Mouse (Mus musculus) limb, embryonic 10.5 days (tissue): ENCODE measurements around the gene St6galnac3. TPM values are rescaled to one million over a fixed set of nuclear protein-coding genes. Genes with fewer than 3 reads are reported as not detected.

Experiments used
- DNase-seq: peaks from one replicate; pipeline ENCODE4 v3.0.0-alpha.2; 2017; ENCODE audit warnings: low spot score
- H3K27ac ChIP-seq: fragments of 300-500 bp; sonication (generic); 2 replicates; pipeline ENCODE4 v1.5.1; 2016; ENCODE audit warnings: mild to moderate bottlenecking
- H3K27me3 ChIP-seq: fragments of 300-500 bp; sonication (generic); 2 replicates; pipeline ENCODE4 v1.6.1; 2016; ENCODE audit warnings: low read depth, mild to moderate bottlenecking; ENCODE audit not compliant: poor library complexity, severe bottlenecking
- H3K36me3 ChIP-seq: fragments of 300-500 bp; sonication (generic); 2 replicates; pipeline ENCODE4 v1.6.1; 2016; ENCODE audit warnings: mild to moderate bottlenecking, moderate library complexity
- H3K4me1 ChIP-seq: fragments of 300-500 bp; sonication (generic); 2 replicates; pipeline ENCODE4 v1.6.1; 2016
- H3K4me3 ChIP-seq: fragments of 300-500 bp; sonication (generic); 2 replicates; pipeline ENCODE4 v1.5.1; 2016; ENCODE audit warnings: mild to moderate bottlenecking, moderate library complexity
- H3K9me3 ChIP-seq: fragments of 300-500 bp; sonication (generic); replicated peaks from 2 replicates; pipeline ENCODE4 v1.6.1; 2016; ENCODE audit warnings: mild to moderate bottlenecking
- WGBS: fragments of 180-500 bp; shearing (Covaris S2); methylation state at CpG from one replicate; pipeline ENCODE4 v1.1.7; 2016; 5-methylcytosine and 5-hydroxymethylcytosine counted together
- polyA plus RNA-seq: library from polyadenylated mRNA; unstranded; fragments of >200 nt; fragmentation: Nextera tagmentation; extraction: Ambion mirVana; gene quantifications from 2 replicates; pipeline ENCODE4 v1.2.1, GENCODE M21; 2016

St6galnac3 gene
- polyA plus RNA-seq, 1 experiment from 2014 or later, result 53.3 TPM

GRCm38 (mm10) chr3:153748293-153748692 is 23.3 kb upstream of the St6galnac3 start:
- no peaks in the 10 kb centered on the region for H3K9me3 ChIP-seq
- H3K27me3 ChIP-seq, result no peaks in the 10 kb centered on the region
- 88% methylated on average over 3 of the region's 3 CpGs for WGBS
- no peaks in the 10 kb centered on the region for H3K36me3 ChIP-seq
- peaks cover under 1% of the 10 kb centered on the region; the same call in 1 of the 2 replicates for H3K4me1 ChIP-seq
- no peak for DNase-seq
- no peak overlapping the region for H3K27ac ChIP-seq
- no peak overlapping the region for H3K4me3 ChIP-seq

- DNase-seq, result no peak
- H3K9me3 ChIP-seq, result no peaks in the 10 kb centered on the region
- no peak overlapping the region for H3K4me3 ChIP-seq
- no peaks in the 10 kb centered on the region for H3K27me3 ChIP-seq
- H3K27ac ChIP-seq, result no peak overlapping the region
- no peaks in the 10 kb centered on the region for H3K36me3 ChIP-seq
- peaks cover 4% of the 10 kb centered on the region; the same call in 1 of the 2 replicates for H3K4me1 ChIP-seq
- WGBS, result 78% methylated on average over 3 of the region's 3 CpGs
These were observed 20.1 kb upstream of the St6galnac3 start for GRCm38 (mm10) chr3:153745099-153745498.

DNA sequence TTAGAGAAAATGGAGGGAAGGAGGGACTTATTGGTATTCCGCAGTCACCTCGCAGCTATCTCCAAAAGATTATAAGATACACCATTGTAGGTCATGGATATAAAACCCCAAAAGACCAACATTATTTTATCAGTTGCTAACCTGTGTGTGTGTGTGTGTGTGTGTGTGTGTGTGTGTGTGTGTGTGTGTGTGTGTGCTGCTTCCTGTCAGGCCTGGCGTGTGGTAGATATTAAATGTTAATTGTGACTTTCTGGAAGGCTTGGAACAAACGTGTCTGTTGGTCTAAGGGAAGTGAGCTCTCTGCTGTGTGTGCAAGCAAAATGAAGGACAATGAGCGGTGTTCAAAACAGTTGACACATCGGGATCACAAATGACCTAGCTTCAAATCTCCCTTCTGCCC is 19.5 kb upstream of the St6galnac3 start:
- Histone ChIP-seq H3K36me3 (no peaks in the 10 kb centered on the region), H3K27ac (no peak overlapping the region), H3K27me3 (no peaks in the 10 kb centered on the region), H3K9me3 (no peaks in the 10 kb centered on the region), H3K4me3 (no peak overlapping the region), H3K4me1 (peaks cover 4% of the 10 kb centered on the region; the same call in 1 of the 2 replicates)
- whole genome bisulfite sequencing, result 88% methylated on average over 6 of the region's 6 CpGs
- DNase-seq, result no peak

GRCm38 (mm10) chr3:153741800-153742199 is 16.8 kb upstream of the St6galnac3 start:
- Histone ChIP-seq H3K4me3 (no peak overlapping the region), H3K36me3 (no peaks in the 10 kb centered on the region), H3K4me1 (peaks cover 17% of the 10 kb centered on the region), H3K9me3 (no peaks in the 10 kb centered on the region), H3K27me3 (no peaks in the 10 kb centered on the region), H3K27ac (no peak overlapping the region)
- 86% methylated on average over 7 of the region's 7 CpGs for WGBS
- DNase-seq, result no peak

DNA sequence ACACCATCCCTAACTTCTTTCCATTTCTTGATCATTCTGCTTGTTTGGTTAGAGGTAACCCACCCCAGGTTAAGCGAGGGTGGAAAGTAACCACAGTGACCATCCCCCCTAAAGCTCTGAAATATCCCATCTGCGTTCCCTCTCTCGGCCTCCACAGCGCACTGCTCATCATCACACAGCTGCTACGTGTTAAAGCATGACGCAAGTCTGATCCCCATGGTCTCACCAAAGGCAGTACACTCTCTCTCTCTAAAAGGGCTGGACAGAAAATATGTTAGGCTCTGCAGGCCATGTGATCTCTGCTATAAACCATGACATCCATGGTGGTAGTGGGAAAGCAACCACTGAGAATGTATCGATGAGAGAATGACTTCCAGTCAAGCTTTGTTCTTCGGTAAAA is 14.4 kb upstream of the St6galnac3 start:
- H3K4me3 ChIP-seq, result no peak overlapping the region
- H3K36me3 ChIP-seq, result no peaks in the 10 kb centered on the region
- H3K4me1 ChIP-seq, result peaks cover 27% of the 10 kb centered on the region
- WGBS, result 89% methylated on average over 8 of the region's 8 CpGs
- no peaks in the 10 kb centered on the region for H3K9me3 ChIP-seq
- H3K27me3 ChIP-seq, result 0 out of 2 replicates have a peak, but pooled peaks cover 5% of the 10 kb centered on the region
- DNase-seq, result no peak
- H3K27ac ChIP-seq, result no peak overlapping the region

GRCm38 (mm10) chr3:153738421-153738820 is 13.4 kb upstream of the St6galnac3 start:
- no peak overlapping the region for H3K27ac ChIP-seq
- H3K4me3 ChIP-seq, result no peak overlapping the region
- DNase-seq, result no peak
- H3K36me3 ChIP-seq, result no peaks in the 10 kb centered on the region
- 58% methylated on average over 10 of the region's 10 CpGs for WGBS
- H3K27me3 ChIP-seq, result 0 out of 2 replicates have a peak, but pooled peaks cover 5% of the 10 kb centered on the region
- peaks cover 29% of the 10 kb centered on the region for H3K4me1 ChIP-seq
- no peaks in the 10 kb centered on the region for H3K9me3 ChIP-seq

DNA sequence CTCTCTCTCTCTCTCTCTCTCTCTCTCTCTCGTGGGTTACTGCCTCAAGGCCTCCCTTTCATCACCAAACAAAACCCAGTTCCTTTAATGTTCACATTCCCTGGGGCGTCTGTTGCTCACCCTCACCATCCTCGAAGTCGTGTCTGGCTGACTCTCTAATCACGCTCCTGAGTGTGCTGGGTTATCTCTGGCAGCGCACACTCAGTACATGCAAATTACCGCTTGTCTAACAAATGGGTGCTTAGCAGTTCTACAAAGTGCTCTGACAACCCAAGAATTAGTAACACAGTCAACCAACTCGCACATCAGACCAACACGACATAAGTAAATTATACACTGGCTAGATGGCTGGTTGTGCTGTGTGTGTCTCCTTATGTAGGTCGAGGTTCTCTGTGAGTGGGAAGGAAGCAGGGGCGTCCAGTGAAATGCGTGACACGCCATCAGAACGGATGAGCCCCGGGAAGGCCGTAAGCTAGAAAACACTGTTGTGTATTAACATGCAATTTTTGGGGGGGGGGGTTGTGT is 11.8 kb upstream of the St6galnac3 start:
- WGBS, result 76% methylated on average over 16 of the region's 16 CpGs
- Histone ChIP-seq H3K4me3 (no peak overlapping the region), H3K27me3 (0 out of 2 replicates have a peak, but pooled peaks cover 5% of the 10 kb centered on the region), H3K4me1 (peaks cover 25% of the 10 kb centered on the region), H3K9me3 (no peaks in the 10 kb centered on the region), H3K27ac (no peak overlapping the region), H3K36me3 (no peaks in the 10 kb centered on the region)
- no peak for DNase-seq

- 82% methylated on average over 13 of the region's 13 CpGs for WGBS
- H3K27ac ChIP-seq, result no peak overlapping the region
- H3K4me1 ChIP-seq, result peaks cover 25% of the 10 kb centered on the region
- H3K36me3 ChIP-seq, result no peaks in the 10 kb centered on the region
- no peak for DNase-seq
- no peak overlapping the region for H3K4me3 ChIP-seq
- no peaks in the 10 kb centered on the region for H3K9me3 ChIP-seq
- H3K27me3 ChIP-seq, result 0 out of 2 replicates have a peak, but pooled peaks cover 5% of the 10 kb centered on the region
These were observed 11.0 kb upstream of the St6galnac3 start for GRCm38 (mm10) chr3:153735796-153736549.

- Histone ChIP-seq H3K4me1 (peaks cover 25% of the 10 kb centered on the region), H3K9me3 (no peaks in the 10 kb centered on the region)
- 67% methylated on average over 10 of the region's 10 CpGs for WGBS
These were observed 9.8 kb upstream of the St6galnac3 start for GRCm38 (mm10) chr3:153734741-153735140.

DNA sequence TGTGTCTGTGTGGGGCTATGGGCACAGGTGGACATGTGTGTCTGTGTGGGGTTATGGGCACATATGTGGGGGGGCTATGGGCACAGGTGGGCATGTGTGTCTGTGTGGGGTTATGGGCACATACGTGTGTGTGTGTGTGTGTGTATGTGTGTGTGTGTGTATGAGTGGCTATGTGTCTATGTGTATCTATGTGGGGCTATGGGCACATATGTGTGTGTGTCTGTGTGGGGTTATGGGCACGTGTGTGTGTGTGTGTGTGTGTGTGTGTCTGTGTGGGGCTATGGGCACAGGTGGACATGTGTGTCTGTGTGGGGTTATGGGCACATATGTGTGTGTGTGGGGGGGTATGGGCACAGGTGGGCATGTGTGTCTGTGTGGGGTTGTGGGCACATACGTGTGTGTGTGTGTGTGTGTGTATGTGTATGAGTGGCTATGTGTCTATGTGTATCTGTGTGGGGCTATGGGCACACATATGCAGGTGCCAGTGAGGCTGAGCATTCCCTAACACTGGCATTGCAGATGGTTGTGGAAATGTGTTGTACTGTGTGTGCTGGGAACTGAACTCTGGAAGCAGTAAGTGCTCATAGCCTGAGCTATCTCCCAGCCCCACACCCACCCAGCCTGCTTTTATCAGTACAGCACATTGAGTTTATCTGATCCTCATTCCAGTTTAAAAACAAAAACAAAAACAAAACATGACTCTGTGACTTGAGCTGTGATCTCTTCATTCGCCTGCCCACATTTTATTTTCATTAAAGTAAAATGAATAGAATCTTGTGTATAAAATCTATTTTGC is 8.6 kb upstream of the St6galnac3 start:
- 0 out of 2 replicates have a peak, but pooled peaks cover 5% of the 10 kb centered on the region for H3K27me3 ChIP-seq
- 83% methylated on average over 4 of the region's 4 CpGs for WGBS
- H3K9me3 ChIP-seq, result no peaks in the 10 kb centered on the region
- H3K4me1 ChIP-seq, result peaks cover 19% of the 10 kb centered on the region
- DNase-seq, result no peak
- no peak overlapping the region for H3K4me3 ChIP-seq
- 0 out of 2 replicates have a peak overlapping the region, but pooled peaks have one; percentile 1 for H3K27ac ChIP-seq
- no peaks in the 10 kb centered on the region for H3K36me3 ChIP-seq

More at GRCm38 (mm10) chr3:153734741-153735140, 9.8 kb upstream of the St6galnac3 start:
- no peak for DNase-seq
- Histone ChIP-seq H3K27me3 (0 out of 2 replicates have a peak, but pooled peaks cover 5% of the 10 kb centered on the region), H3K36me3 (no peaks in the 10 kb centered on the region), H3K27ac (peak overlapping the region; percentile 10; the same call in 1 of the 2 replicates), H3K4me3 (no peak overlapping the region)

- DNase-seq, result no peak
- 0 out of 2 replicates have a peak, but pooled peaks cover 5% of the 10 kb centered on the region for H3K27me3 ChIP-seq
- H3K9me3 ChIP-seq, result no peaks in the 10 kb centered on the region
- peaks cover 15% of the 10 kb centered on the region for H3K4me1 ChIP-seq
- H3K4me3 ChIP-seq, result no peak overlapping the region
- WGBS, result 75% methylated on average over 6 of the region's 6 CpGs
- no peak overlapping the region for H3K27ac ChIP-seq
- H3K36me3 ChIP-seq, result no peaks in the 10 kb centered on the region
These were observed 7.8 kb upstream of the St6galnac3 start for GRCm38 (mm10) chr3:153732749-153733148.

DNA sequence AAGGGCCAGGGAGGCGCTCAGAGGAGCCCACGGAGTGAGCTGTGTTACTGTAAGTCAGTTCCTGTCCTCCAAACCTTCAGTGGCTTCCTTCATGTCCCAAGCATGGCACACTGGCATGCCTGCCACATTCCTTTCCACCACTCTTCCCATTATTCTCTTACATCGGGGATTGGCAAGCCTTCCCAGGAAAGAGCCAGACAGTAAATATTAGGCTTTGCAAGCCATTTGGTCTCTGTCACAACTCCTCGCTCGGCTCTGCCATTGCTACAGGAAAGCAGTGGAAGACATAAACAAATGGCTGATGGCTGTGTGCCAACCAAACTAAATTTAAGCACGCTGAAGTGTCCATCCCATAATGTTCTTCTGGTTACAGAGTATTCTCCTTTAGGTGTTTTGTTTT is 7.1 kb upstream of the St6galnac3 start:
- H3K36me3 ChIP-seq, result no peaks in the 10 kb centered on the region
- no peak overlapping the region for H3K27ac ChIP-seq
- 0 out of 2 replicates have a peak, but pooled peaks cover 5% of the 10 kb centered on the region for H3K27me3 ChIP-seq
- H3K4me1 ChIP-seq, result peaks cover 15% of the 10 kb centered on the region
- no peaks in the 10 kb centered on the region for H3K9me3 ChIP-seq
- WGBS, result 81% methylated on average over 6 of the region's 6 CpGs
- H3K4me3 ChIP-seq, result no peak overlapping the region
- DNase-seq, result no peak

GRCm38 (mm10) chr3:153728577-153728976 is 3.6 kb upstream of the St6galnac3 start:
- no peaks in the 10 kb centered on the region for H3K27me3 ChIP-seq
- H3K27ac ChIP-seq, result no peak overlapping the region
- DNase-seq, result no peak

More at GRCm38 (mm10) chr3:153728577-153728976, 3.6 kb upstream of the St6galnac3 start:
- no peaks in the 10 kb centered on the region for H3K36me3 ChIP-seq
- H3K9me3 ChIP-seq, result no peaks in the 10 kb centered on the region
- H3K4me3 ChIP-seq, result no peak overlapping the region
- peaks cover 21% of the 10 kb centered on the region for H3K4me1 ChIP-seq
